Mouse (Mus musculus): ENCODE results near the gene Ints5. TPM values are rescaled to one million over a fixed set of nuclear protein-coding genes. Genes with fewer than 3 reads are reported as not detected.

Ints5 gene
- total RNA-seq (2023) = 10 to 100 TPM; 13.2 to 14.3 TPM

GRCm38 (mm10) chr19:8892829-8893766 is at the start of gene Ints5:
Gene Ints5, plus strand, starts transcription at chr19:8893005.

GRCm38 (mm10) chr19:8850402-8850901 is 42.4 kb upstream of the Ints5 start, which contains the start of gene Lrrn4cl:
Gene Lrrn4cl, plus strand, starts transcription at chr19:8850768.

GRCm38 (mm10) chr19:8871267-8872186 is 21.3 kb upstream of the Ints5 start, which contains the start of gene Ubxn1:
Gene Ubxn1, plus strand, starts transcription at chr19:8871496.

GRCm38 (mm10) chr19:8880311-8881033 is 12.3 kb upstream of the Ints5 start, which contains the start of gene Uqcc3:
Gene Uqcc3, minus strand, starts transcription at chr19:8880923.

GRCm38 (mm10) chr19:8883616-8884015 is 9.2 kb upstream of the Ints5 start, which contains the start of the genes Lbhd1 and Gm49403:
Gene Lbhd1, plus strand, starts transcription at chr19:8883732.
Gene Gm49403, plus strand, starts transcription at chr19:8883930.

GRCm38 (mm10) chr19:8888511-8889385 is 4.1 kb upstream of the Ints5 start, which contains the start of the genes 1810009A15Rik and Gm49416:
Gene 1810009A15Rik, plus strand, starts transcription at chr19:8888853.
Gene Gm49416, plus strand, starts transcription at chr19:8888926.

GRCm38 (mm10) chr19:8897865-8898495 is 5.2 kb downstream of the Ints5 start, which contains the start of gene Ganab:
Gene Ganab, plus strand, starts transcription at chr19:8898071.

GRCm38 (mm10) chr19:8920073-8920736 is 27.4 kb downstream of the Ints5 start, which contains the start of gene B3gat3:
Gene B3gat3, plus strand, starts transcription at chr19:8920374.

GRCm38 (mm10) chr19:8929224-8930088 is 36.7 kb downstream of the Ints5 start, which contains the start of the genes Rom1 and Eml3:
Gene Rom1, minus strand, starts transcription at chr19:8929356.
Gene Eml3, plus strand, starts transcription at chr19:8929552.

GRCm38 (mm10) chr19:8941515-8942217 is 48.9 kb downstream of the Ints5 start, which contains the start of gene Mta2:
Gene Mta2, plus strand, starts transcription at chr19:8941875.

Other genes starting within 250 kb of the Ints5 start
- under 1 TPM; 0.22 to 0.57 TPM for gene Chrm1, start 229.2 kb upstream of the Ints5 start, total RNA-seq (2023)
- gene Slc3a2, start 169.6 kb upstream of the Ints5 start, total RNA-seq (2023) = 100 to 1,000 TPM; 121 to 124 TPM
- gene Wdr74, start 157.2 kb upstream of the Ints5 start, total RNA-seq (2023) = 10 to 100 TPM; 20.6 to 29.3 TPM
- 1 to 10 TPM in 1 of 2 experiments, not detected in 1; 2.8 TPM for gene 1700092M07Rik, start 152.3 kb upstream of the Ints5 start, total RNA-seq (2023)
- 100 to 1,000 TPM; 125 to 152 TPM for gene Stx5a, start 151.6 kb upstream of the Ints5 start, total RNA-seq (2023)
- gene Nxf1, start 135.9 kb upstream of the Ints5 start, total RNA-seq (2023) = 100 to 1,000 TPM; 133 to 147 TPM
- gene Tmem223, start 122.0 kb upstream of the Ints5 start, total RNA-seq (2023) = 10 to 100 TPM; 20.5 to 24.1 TPM
- 10 to 100 TPM; 75.5 to 83.0 TPM for gene Tmem179b, start 118.5 kb upstream of the Ints5 start, total RNA-seq (2023)
- 10 to 100 TPM; 11.3 to 11.5 TPM for gene Taf6l, start 106.6 kb upstream of the Ints5 start, total RNA-seq (2023)
- gene Polr2g, start 94.4 kb upstream of the Ints5 start, total RNA-seq (2023) = 10 to 100 TPM; 45.1 to 45.9 TPM
- under 1 TPM; 0.79 to 0.98 TPM for gene Zbtb3, start 90.5 kb upstream of the Ints5 start, total RNA-seq (2023)
- gene Ttc9c, start 73.7 kb upstream of the Ints5 start, total RNA-seq (2023) = 10 to 100 TPM; 20.3 to 24.7 TPM
- 10 to 100 TPM; 89.7 to 97.5 TPM for gene Hnrnpul2, start 73.0 kb upstream of the Ints5 start, total RNA-seq (2023)
- gene AC129217.1, start 63.2 kb upstream of the Ints5 start, total RNA-seq (2023) = 1 to 10 TPM; 3.5 to 7.8 TPM
- 10 to 100 TPM; 55.1 to 64.1 TPM for gene Bscl2, start 55.5 kb upstream of the Ints5 start, total RNA-seq (2023)
- not detected for gene Gng3, start 53.8 kb upstream of the Ints5 start, total RNA-seq (2023)
- gene Lrrn4cl, start 42.2 kb upstream of the Ints5 start, total RNA-seq (2023) = under 1 TPM; 0.20 to 0.36 TPM
- gene Ubxn1, start 21.5 kb upstream of the Ints5 start, total RNA-seq (2023) = 10 to 100 TPM; 92.5 to 99.0 TPM
- 10 to 100 TPM; 19.7 to 21.0 TPM for gene Uqcc3, start 12.1 kb upstream of the Ints5 start, total RNA-seq (2023)
- gene Lbhd1, start 9.3 kb upstream of the Ints5 start, total RNA-seq (2023) = 10 to 100 TPM in 1 of 2 experiments, 1 to 10 TPM in 1; 9.9 to 17.6 TPM
- not detected for gene Gm49403, start 9.1 kb upstream of the Ints5 start, total RNA-seq (2023)
- 10 to 100 TPM; 20.5 to 27.8 TPM for gene 1810009A15Rik, start 4.2 kb upstream of the Ints5 start, total RNA-seq (2023)
- 1 to 10 TPM; 6.1 to 8.2 TPM for gene Gm49416, start 4.1 kb upstream of the Ints5 start, total RNA-seq (2023)
- 10 to 100 TPM; 79.7 to 91.5 TPM for gene Ganab, start 5.1 kb downstream of the Ints5 start, total RNA-seq (2023)
- gene B3gat3, start 27.4 kb downstream of the Ints5 start, total RNA-seq (2023) = 10 to 100 TPM; 39.9 to 45.3 TPM
- gene Rom1, start 36.4 kb downstream of the Ints5 start, total RNA-seq (2023) = 1 to 10 TPM; 1.3 to 2.3 TPM
- 10 to 100 TPM; 48.3 to 52.7 TPM for gene Eml3, start 36.5 kb downstream of the Ints5 start, total RNA-seq (2023)
- 100 to 1,000 TPM; 103 to 115 TPM for gene Mta2, start 48.9 kb downstream of the Ints5 start, total RNA-seq (2023)
- gene Tut1, start 60.8 kb downstream of the Ints5 start, total RNA-seq (2023) = 1 to 10 TPM; 6.4 to 9.1 TPM
- gene Eef1g, start 74.0 kb downstream of the Ints5 start, total RNA-seq (2023) = 100 to 1,000 TPM; 127 to 130 TPM
- gene Ahnak, start 96.3 kb downstream of the Ints5 start, total RNA-seq (2023) = 100 to 1,000 TPM; 348 to 529 TPM
- not detected for gene Scgb1a1, start 195.0 kb downstream of the Ints5 start, total RNA-seq (2023)
- gene Asrgl1, start 242.6 kb downstream of the Ints5 start, total RNA-seq (2023) = 10 to 100 TPM in 1 of 2 experiments, 1 to 10 TPM in 1; 9.0 to 10.5 TPM

Data from neutrophil, adult 59 days (primary cell).